Mouse (Mus musculus) midbrain, embryonic 14.5 days (tissue): ENCODE data around the gene Xntrpc. TPM values are rescaled to one million over a fixed set of nuclear protein-coding genes. Genes with fewer than 3 reads are reported as not detected.

ENCODE experiments used
- ATAC-seq: fragments of 200-750 bp; cut with Nextera tagmentation; 2 replicates; pipeline ENCODE4 v1.8.0; 2017; ENCODE audit warnings: moderate number of reproducible peaks, moderate library complexity; ENCODE audit not compliant: low FRiP score, low TSS enrichment
- DNase-seq: peaks from one replicate; pipeline ENCODE4 v3.0.0-alpha.2; 2015
- H3K27ac ChIP-seq: fragments of 300-500 bp; sonication (generic); replicated peaks from 2 replicates; pipeline ENCODE4 v1.5.1; 2014; ENCODE audit warnings: mild to moderate bottlenecking, low read depth, low read length, moderate library complexity
- H3K27me3 ChIP-seq: fragments of 300-500 bp; sonication (generic); 2 replicates; pipeline ENCODE4 v1.6.1; 2014; ENCODE audit warnings: low read length, control low read depth, mixed read lengths; ENCODE audit not compliant: control insufficient read depth, insufficient read depth
- H3K36me3 ChIP-seq: fragments of 300-500 bp; sonication (generic); 2 replicates; pipeline ENCODE4 v1.6.1; 2014; ENCODE audit warnings: low read length, control low read depth; ENCODE audit not compliant: control insufficient read depth, insufficient read depth
- H3K4me1 ChIP-seq: fragments of 300-500 bp; sonication (generic); 2 replicates; pipeline ENCODE4 v1.6.1; 2014; ENCODE audit warnings: mild to moderate bottlenecking, antibody characterized with exemption, low read length, control low read depth; ENCODE audit not compliant: control insufficient read depth, insufficient read depth
- H3K4me2 ChIP-seq: fragments of 300-500 bp; sonication (generic); 2 replicates; pipeline ENCODE4 v1.6.1; 2014; ENCODE audit warnings: mild to moderate bottlenecking, low read length, moderate library complexity
- H3K4me3 ChIP-seq: fragments of 300-500 bp; sonication (generic); replicated peaks from 2 replicates; pipeline ENCODE4 v1.5.1; 2014; ENCODE audit warnings: low read depth, low read length
- H3K9ac ChIP-seq: fragments of 300-500 bp; sonication (generic); replicated peaks from 2 replicates; pipeline ENCODE4 v1.6.1; 2014; ENCODE audit warnings: mild to moderate bottlenecking, low read length, moderate library complexity
- H3K9me3 ChIP-seq: fragments of 300-500 bp; sonication (generic); 2 replicates; pipeline ENCODE4 v1.6.1; 2016; ENCODE audit warnings: low read length, control low read depth, mixed read lengths; ENCODE audit not compliant: control insufficient read depth
- WGBS: fragments of 180-500 bp; shearing (Covaris S2); extraction: QIAGEN DNeasy Blood & Tissue Kit; methylation state at CpG from one replicate; pipeline ENCODE4 v1.1.7; 2014; 5-methylcytosine and 5-hydroxymethylcytosine counted together
- polyA plus RNA-seq: library from polyadenylated mRNA; unstranded; fragments of >200 nt; fragmentation: Nextera tagmentation; extraction: Ambion mirVana; gene quantifications from 2 replicates; pipeline ENCODE4 v1.2.1, GENCODE M21; 2014

Gene Xntrpc
- polyA plus RNA-seq, 1 experiment from 2014 or later: 1.3 TPM

DNA sequence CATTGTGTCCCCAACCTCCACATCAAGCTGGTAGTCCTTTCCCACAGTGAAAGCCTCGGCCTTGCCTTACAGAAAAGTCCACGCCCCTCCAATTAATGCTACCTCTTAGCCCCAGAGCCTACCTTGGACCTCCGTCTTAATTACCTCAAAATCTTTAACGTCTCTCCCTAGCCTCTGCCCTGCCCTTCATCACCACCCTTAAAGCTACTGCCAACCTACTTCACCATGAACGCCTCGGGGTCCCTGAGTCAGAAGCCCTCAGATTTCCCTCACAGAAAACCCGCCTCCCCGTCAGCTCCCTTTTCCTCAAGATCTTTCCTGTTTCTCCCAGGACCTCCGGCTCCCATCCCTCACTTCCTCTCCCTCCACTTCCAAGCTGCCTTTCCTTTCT lies 863 bp upstream of the Xntrpc start:
- DNase-seq (no peak), ATAC-seq (peak; percentile 31; the same call in 1 of the 2 replicates)
- Histone ChIP-seq H3K4me2 (peak overlapping the region; percentile 75), H3K36me3 (0 out of 2 replicates have a peak, but pooled peaks cover 5% of the 10 kb centered on the region), H3K27ac (peak overlapping the region; percentile 83), H3K9me3 (no peaks in the 10 kb centered on the region), H3K9ac (peak overlapping the region; percentile 73), H3K4me1 (peaks cover 15% of the 10 kb centered on the region), H3K4me3 (peak overlapping the region; percentile 62), H3K27me3 (no peaks in the 10 kb centered on the region)
- WGBS: under 1% methylated on average over 9 of the region's 9 CpGs

DNA sequence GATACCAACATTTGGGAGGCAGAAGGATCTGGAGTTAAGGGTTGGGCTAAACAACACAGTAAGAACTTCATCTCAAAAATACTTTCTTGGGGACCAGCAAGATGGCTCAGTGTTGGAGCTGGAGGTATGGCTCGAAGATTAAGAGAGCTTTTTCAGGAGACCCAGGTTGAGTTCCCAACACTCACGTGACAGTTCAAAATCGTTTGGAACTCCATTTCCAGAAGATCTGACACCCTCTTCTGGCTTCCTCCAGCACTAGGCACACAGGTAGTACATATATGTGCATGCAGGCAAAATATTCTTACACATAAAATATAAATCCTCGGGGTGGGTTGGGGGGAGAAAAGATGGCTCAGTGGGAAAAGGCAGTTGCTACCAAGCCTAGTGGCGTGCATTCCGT lies 850 bp downstream of the Xntrpc start:
- H3K27me3 ChIP-seq: no peaks in the 10 kb centered on the region
- H3K4me2 ChIP-seq: peak overlapping the region; percentile 75
- H3K9ac ChIP-seq: peak overlapping the region; percentile 50; the same call in 1 of the 2 replicates
- no peak overlapping the region for H3K27ac ChIP-seq
- DNase-seq (no peak), ATAC-seq (no peak)
- 82% methylated on average over 6 of the region's 6 CpGs for WGBS
- H3K4me3 ChIP-seq: peak overlapping the region; percentile 62
- H3K4me1 ChIP-seq: peaks cover 15% of the 10 kb centered on the region
- H3K36me3 ChIP-seq: peaks cover 3% of the 10 kb centered on the region
- H3K9me3 ChIP-seq: no peaks in the 10 kb centered on the region

DNA sequence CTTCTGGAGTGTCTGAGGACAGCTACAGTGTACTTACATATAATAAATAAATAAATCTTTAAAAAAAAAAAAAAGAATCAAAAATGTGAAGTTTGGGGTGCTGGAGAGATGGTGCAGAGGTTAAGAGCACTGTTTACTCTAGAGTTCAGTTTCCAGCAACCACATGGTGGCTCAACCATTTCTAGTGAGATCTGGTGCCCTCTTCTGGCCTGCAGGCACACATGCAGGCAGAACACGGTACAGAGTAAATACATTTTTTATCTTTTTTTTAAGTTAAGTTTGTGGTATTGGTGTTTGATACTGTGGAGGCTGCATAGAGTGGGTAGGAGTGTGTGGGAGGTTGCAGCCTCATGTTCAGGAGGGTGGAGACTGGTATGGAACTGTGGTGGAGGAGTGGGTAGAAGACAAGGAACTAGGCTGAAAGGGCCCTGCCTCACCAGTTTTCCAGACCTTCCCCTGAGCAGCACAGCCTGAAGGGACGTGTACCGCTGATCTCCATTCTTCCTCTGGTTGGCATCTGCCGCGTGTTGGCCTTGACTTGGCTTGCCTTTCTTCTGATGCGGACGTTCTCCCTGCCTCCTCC lies 11.3 kb downstream of the Xntrpc start:
- H3K4me3 ChIP-seq: no peak overlapping the region
- no peak for ATAC-seq
- H3K9me3 ChIP-seq: no peaks in the 10 kb centered on the region
- WGBS: 84% methylated on average over 7 of the region's 7 CpGs
- H3K27me3 ChIP-seq: no peaks in the 10 kb centered on the region
- DNase-seq: peak; percentile 46
- H3K9ac ChIP-seq: no peak overlapping the region
- no peak overlapping the region for H3K4me2 ChIP-seq
- H3K27ac ChIP-seq: no peak overlapping the region
- H3K36me3 ChIP-seq: peaks cover 74% of the 10 kb centered on the region
- H3K4me1 ChIP-seq: no peaks in the 10 kb centered on the region

DNA sequence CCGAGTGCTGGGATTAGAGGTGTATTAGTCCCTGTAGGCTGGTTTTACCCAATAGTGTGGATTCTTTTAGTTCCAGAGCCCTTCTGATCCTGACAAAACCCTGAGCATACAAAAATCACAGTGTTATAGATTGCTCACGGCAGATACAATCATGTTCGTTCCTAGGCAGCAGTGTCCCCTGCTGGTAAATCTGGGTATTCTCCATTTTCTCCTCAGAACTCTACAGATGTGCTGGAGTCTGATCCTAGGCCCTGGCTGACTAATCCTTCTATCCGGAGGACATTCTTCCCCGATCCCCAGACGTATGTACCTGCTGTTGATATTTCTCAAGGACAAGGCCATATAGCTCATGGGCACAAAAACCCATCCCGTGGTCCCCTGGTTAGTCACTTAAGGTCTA lies 13.0 kb downstream of the Xntrpc start:
- 78% methylated on average over 7 of the region's 7 CpGs for WGBS
- Histone ChIP-seq H3K4me1 (no peaks in the 10 kb centered on the region), H3K4me3 (no peak overlapping the region), H3K9me3 (no peaks in the 10 kb centered on the region), H3K4me2 (no peak overlapping the region), H3K9ac (no peak overlapping the region), H3K27ac (no peak overlapping the region), H3K27me3 (no peaks in the 10 kb centered on the region), H3K36me3 (peaks cover 75% of the 10 kb centered on the region)
- ATAC-seq (no peak), DNase-seq (peak; percentile 61)

DNA sequence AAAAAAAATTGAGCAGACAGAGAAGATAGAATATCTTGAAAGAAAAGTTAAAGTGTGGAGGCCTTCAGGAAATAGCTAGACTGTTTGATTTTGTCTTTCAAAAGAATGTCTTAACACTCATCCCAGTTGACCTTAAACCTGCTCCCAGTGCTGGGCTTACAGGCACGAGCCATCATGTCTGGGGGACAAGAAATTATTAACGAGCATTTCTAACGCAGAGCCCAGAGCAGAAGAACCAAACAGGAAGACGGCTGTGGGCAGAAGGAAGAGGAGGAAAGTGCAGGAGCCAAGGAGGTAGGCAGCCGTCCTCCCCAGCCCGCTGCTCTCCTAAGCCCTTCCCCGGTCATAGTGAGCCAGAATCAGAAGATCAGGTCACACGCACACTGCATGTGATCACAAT lies 14.8 kb downstream of the Xntrpc start:
- WGBS: 93% methylated on average over 8 of the region's 8 CpGs
- no peaks in the 10 kb centered on the region for H3K4me1 ChIP-seq
- DNase-seq: no peak
- H3K4me3 ChIP-seq: no peak overlapping the region
- H3K36me3 ChIP-seq: peaks cover 75% of the 10 kb centered on the region
- no peak overlapping the region for H3K4me2 ChIP-seq
- H3K27me3 ChIP-seq: no peaks in the 10 kb centered on the region
- H3K9me3 ChIP-seq: no peaks in the 10 kb centered on the region
- no peak for ATAC-seq
- H3K9ac ChIP-seq: no peak overlapping the region
- no peak overlapping the region for H3K27ac ChIP-seq

DNA sequence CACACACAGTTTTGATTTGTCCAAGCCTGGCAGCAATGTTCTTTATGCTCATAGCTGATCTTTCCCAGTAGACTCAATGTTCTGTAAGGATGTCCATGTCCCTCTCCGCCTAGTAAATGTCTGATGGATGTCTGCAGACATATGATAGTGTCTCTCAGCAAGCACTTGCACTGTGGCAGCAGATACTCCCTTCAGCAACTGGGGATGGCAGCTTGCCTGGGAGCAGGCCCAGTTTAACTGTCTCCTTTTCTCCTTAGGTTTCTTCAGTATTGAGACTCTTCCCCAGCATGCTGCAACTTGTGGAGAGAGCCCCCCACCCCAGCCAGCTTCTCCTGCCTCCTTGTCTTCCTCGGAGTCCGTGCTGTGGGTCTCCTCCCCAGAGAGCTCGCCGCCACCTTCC lies 16.3 kb downstream of the Xntrpc start:
- H3K27ac ChIP-seq: no peak overlapping the region
- no peaks in the 10 kb centered on the region for H3K9me3 ChIP-seq
- WGBS: 96% methylated on average over 5 of the region's 5 CpGs
- no peak overlapping the region for H3K4me3 ChIP-seq
- no peaks in the 10 kb centered on the region for H3K4me1 ChIP-seq
- no peaks in the 10 kb centered on the region for H3K27me3 ChIP-seq
- ATAC-seq: no peak
- H3K4me2 ChIP-seq: no peak overlapping the region
- DNase-seq: no peak
- peaks cover 71% of the 10 kb centered on the region for H3K36me3 ChIP-seq
- H3K9ac ChIP-seq: no peak overlapping the region

- H3K4me3 ChIP-seq: no peak within 1 kb of the TSS
- ATAC-seq (no peak), DNase-seq (no peak)
- H3K4me1 ChIP-seq: no peaks in the 10 kb centered on the region
- H3K9me3 ChIP-seq: no peaks in the 10 kb centered on the region
- H3K36me3 ChIP-seq: peaks cover 64% of the 10 kb centered on the region
- 83% methylated on average over 5 of the region's 5 CpGs for WGBS
- no peaks in the 10 kb centered on the region for H3K27me3 ChIP-seq
- no peak within 1 kb of the TSS for H3K27ac ChIP-seq
- H3K4me2 ChIP-seq: no peak within 1 kb of the TSS
- H3K9ac ChIP-seq: no peak within 1 kb of the TSS
Measured at GRCm38 (mm10) chr7:102082816-102083215, 17.3 kb downstream of the Xntrpc start, which contains the start of gene Trpc2. Trpc2 (plus strand) TSS chr7:102083116.

GRCm38 (mm10) chr7:102084041-102084696 lies 18.7 kb downstream of the Xntrpc start:
- no peaks in the 10 kb centered on the region for H3K4me1 ChIP-seq
- no peak overlapping the region for H3K9ac ChIP-seq
- DNase-seq (no peak), ATAC-seq (no peak)
- H3K4me2 ChIP-seq: no peak overlapping the region
- no peak overlapping the region for H3K4me3 ChIP-seq
- no peaks in the 10 kb centered on the region for H3K9me3 ChIP-seq
- WGBS: 95% methylated on average over 26 of the region's 26 CpGs
- H3K27ac ChIP-seq: no peak overlapping the region
- peaks cover 60% of the 10 kb centered on the region for H3K36me3 ChIP-seq
- H3K27me3 ChIP-seq: no peaks in the 10 kb centered on the region

DNA sequence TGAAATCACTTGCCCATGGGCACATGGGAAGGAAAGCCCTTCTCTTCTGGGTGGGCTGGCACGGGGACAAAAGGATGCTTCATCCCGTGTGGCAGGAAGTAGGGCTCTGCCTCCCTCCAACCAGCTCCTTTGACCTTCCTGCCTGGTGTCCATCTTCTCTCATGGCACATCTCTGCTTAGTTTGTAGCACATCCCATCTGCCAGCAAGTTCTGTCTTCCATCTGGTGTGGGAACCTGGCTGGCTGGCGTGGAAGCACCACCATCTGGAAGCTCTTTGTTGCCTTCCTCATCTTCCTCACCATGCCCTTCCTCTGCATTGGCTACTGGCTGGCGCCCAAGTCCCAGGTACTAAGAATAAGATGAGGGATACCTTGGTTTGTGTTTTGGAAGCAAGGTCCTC lies 21.8 kb downstream of the Xntrpc start:
- no peak for ATAC-seq
- H3K4me2 ChIP-seq: no peak overlapping the region
- no peaks in the 10 kb centered on the region for H3K9me3 ChIP-seq
- H3K27me3 ChIP-seq: no peaks in the 10 kb centered on the region
- no peak overlapping the region for H3K9ac ChIP-seq
- no peaks in the 10 kb centered on the region for H3K4me1 ChIP-seq
- H3K4me3 ChIP-seq: no peak overlapping the region
- no peak for DNase-seq
- peaks cover 32% of the 10 kb centered on the region for H3K36me3 ChIP-seq
- H3K27ac ChIP-seq: no peak overlapping the region
- WGBS: 93% methylated on average over 4 of the region's 4 CpGs
